Mouse (Mus musculus) limb, embryonic 12.5 days (tissue): ENCODE results near the gene Dclre1c. TPM values are rescaled to one million over a fixed set of nuclear protein-coding genes. Genes with fewer than 3 reads are reported as not detected.

Experiments
- polyA plus RNA-seq: library from polyadenylated mRNA; unstranded; fragments of >200 nt; fragmentation: Nextera tagmentation; extraction: Ambion mirVana; gene quantifications from 2 replicates; pipeline ENCODE4 v1.2.1, GENCODE M21; 2016

Gene Dclre1c
- polyA plus RNA-seq, 1 experiment from 2014 or later: 6.5 TPM

Other genes with a start within 250 kb of the Dclre1c start
- gene Nmt2, start 139.9 kb upstream of the Dclre1c start, polyA plus RNA-seq: 35.2 and 38.6 TPM in 2 replicates
- 17.4 and 20.7 TPM in 2 replicates for gene Rpp38, start 91.5 kb upstream of the Dclre1c start, polyA plus RNA-seq
- 0.60 TPM in 1 of 2 replicates, not detected in the other for gene Acbd7, start 88.0 kb upstream of the Dclre1c start, polyA plus RNA-seq
- gene Olah, start 26.9 kb upstream of the Dclre1c start, polyA plus RNA-seq: 0.19 TPM in 1 of 2 replicates, not detected in the other
- not detected in 2 replicates for gene Meig1, start 1.5 kb upstream of the Dclre1c start, polyA plus RNA-seq
- gene Suv39h2, start 50.9 kb downstream of the Dclre1c start, polyA plus RNA-seq: 34.2 and 37.9 TPM in 2 replicates
- gene Gm45902, start 88.7 kb downstream of the Dclre1c start, polyA plus RNA-seq: 8.2 and 8.4 TPM in 2 replicates
- gene Hspa14, start 88.7 kb downstream of the Dclre1c start, polyA plus RNA-seq: 116 and 118 TPM in 2 replicates
- gene Cdnf, start 88.9 kb downstream of the Dclre1c start, polyA plus RNA-seq: 0.09 and 0.24 TPM in 2 replicates
- gene Fam107b, start 146.4 kb downstream of the Dclre1c start, polyA plus RNA-seq: 35.4 and 40.4 TPM in 2 replicates